Mouse (Mus musculus) thymus, postnatal 4 days (tissue): ENCODE results near the gene Psd.
A peak's percentile ranks its signal among the peaks of the same experiment; 100 is the strongest.

ENCODE experiments used
- DNase-seq: peaks from one replicate; pipeline ENCODE4 v3.0.0; 2021

Psd gene

GRCm38 (mm10) chr19:46326756-46327305 is at the start of gene Psd:
Gene Psd, minus strand, starts transcription at chr19:46327156.
- DNase-seq = peak; percentile 77

DNA sequence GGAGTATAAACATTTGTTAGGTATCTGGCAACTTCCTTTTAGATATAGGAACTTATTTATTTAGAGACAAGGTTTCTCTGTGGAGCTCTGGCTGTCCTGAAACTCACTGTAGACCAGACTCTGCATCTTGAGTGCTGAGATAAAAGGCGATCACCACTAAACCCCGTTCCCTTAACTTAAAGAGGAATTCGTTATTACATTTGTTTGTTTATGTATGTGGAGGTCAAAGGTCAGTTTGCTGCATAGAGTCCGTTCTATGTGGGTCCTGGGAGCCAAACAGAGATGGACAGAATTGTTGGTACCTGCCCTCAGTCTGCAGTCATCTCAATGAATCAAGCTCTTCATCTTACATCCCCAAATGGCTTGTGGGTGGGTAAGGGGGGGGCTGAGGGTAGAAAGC is 48.9 kb upstream of the Psd start:
- DNase-seq = no peak

GRCm38 (mm10) chr19:46375489-46375888 is 48.5 kb upstream of the Psd start:
- DNase-seq = no peak

DNA sequence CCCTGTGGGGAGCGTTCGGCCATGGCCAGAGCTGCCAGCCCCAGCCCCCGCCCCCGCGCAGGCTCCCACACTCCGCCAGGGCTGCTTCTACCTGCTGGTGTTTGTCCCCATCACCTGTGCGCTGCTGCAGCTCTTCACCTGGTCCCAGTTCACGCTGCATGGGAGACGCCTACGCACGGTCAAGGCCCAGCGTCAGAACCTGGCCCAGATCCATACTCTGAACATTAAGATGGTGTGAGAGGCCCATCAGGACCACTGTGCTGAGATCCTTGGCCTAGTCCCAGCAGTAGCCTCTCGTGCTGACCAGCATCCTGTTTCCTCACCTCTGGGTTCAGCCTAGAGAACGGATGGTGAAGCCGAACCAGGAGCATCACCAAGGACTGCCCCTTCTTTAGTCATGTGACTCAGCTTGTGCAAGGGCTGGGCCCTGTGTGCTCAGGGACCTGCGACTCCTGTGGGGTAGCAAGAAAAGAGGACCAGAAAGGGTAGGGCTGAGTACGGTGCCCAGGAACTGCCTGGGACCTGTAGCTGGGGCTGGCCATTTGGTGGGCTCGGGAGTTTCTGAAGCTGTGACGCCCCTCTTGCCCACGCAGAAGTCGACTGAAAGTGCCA is 47.6 kb upstream of the Psd start:
- DNase-seq = no peak

DNA sequence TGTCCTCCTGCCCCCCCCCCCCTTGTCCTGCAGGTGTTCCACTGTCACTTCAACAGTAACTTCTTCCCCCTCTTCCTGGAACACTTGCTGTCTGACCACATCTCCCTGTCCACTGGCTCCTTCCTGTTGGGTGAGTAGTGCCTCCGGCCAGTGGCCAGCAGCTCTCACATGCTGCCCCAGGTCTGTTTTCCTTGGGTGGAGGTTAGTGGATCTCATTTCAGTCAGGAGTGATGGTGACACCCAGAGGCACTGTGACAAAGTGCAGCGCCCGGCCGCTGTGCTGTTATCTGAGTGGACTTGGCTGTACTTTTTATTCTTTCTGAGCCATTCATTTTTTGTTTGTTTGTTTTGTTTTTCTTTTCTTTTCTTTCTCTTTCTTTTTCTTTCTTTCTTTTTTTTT is 42.2 kb upstream of the Psd start:
- DNase-seq = peak; percentile 50

DNA sequence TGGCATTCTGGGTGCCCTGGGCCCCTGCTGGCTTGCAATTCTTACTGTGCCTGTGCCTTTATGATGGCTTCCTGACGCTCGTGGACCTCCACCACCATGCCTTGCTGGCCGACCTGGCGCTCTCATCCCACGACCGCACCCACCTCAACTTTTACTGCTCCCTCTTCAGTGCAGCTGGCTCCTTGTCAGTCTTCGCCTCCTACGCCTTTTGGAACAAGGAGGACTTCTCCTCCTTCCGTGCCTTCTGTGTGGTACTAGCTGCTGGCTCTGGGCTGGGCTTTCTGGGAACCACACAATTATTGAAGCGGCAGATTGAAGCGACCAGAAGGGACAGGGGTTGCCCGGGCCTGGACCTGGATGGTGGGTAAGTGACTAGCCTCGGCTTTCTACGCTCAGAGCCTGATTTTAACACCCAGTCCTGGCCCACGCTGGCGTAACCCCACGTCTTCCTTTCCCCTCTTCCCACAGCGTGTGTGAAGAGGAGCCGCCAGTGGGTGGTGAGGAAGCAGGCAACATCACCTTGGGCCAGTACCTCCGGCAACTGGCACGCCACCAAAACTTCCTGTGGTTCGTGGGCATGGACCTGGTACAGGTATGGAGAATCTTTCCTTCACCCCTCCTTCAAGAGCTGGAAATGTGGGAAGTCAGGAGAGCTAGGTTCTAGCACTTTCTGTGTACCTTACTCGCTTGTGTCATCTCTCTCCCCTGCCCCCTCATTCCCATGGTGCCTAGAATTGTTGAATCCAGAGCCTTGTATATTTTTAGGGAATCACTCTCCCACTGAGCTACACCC is 41.0 kb upstream of the Psd start:
- DNase-seq = no peak

DNA sequence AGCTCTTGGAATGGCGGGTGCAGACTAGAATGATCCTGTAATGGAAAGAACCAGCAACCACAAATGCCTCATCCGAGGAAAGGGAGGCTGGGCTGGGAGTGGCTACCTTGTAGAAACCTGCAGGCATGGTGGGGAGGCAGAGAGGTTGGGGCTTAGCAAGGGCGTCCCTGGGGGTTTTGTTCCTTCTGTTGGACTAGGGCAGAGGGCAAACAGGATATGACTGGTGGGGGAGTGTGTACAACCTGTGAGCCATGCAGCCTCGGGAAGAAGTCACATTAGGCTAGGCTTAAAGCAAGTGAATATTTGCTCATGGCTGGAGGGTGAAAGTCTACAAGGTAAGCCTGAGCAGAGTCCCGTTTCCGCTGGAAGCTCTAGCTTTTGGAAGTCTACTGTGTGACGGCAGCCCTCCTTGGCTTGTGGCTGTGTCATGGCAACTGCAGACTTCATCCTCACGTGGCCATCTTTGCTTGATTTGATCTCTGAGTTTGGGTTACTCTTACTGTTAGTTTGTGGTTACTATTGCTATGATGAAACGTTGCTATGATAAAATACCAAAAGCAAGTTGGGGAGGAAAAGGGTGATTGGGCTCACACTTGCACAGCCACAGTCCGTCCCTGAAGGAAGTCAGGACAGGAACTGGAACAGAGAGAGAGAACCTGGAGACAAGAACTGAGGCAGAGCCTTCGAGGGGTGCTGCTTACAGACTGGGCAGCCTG is 36.5 kb upstream of the Psd start:
- DNase-seq = no peak

DNA sequence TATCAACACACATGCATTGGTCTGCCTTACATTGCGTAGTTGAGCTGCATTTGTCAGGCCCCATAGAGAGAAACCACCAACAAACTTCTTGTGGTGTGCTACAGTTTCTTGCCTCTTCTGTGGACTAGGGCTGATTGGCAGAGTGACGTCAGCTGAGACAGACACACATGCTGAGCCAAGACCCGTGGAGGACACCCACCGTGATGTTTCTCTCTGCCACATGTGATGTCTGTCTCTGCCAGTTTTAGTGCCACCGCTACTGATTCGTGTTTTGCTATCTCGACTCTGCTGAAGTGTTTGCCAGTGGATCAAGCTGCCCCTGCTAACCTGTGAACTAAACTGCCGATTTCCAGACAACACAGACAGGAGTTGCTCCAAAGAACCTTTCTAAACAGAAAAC is 35.1 kb upstream of the Psd start:
- DNase-seq = no peak

GRCm38 (mm10) chr19:46358381-46358780 is 31.4 kb upstream of the Psd start:
- no peak for DNase-seq

DNA sequence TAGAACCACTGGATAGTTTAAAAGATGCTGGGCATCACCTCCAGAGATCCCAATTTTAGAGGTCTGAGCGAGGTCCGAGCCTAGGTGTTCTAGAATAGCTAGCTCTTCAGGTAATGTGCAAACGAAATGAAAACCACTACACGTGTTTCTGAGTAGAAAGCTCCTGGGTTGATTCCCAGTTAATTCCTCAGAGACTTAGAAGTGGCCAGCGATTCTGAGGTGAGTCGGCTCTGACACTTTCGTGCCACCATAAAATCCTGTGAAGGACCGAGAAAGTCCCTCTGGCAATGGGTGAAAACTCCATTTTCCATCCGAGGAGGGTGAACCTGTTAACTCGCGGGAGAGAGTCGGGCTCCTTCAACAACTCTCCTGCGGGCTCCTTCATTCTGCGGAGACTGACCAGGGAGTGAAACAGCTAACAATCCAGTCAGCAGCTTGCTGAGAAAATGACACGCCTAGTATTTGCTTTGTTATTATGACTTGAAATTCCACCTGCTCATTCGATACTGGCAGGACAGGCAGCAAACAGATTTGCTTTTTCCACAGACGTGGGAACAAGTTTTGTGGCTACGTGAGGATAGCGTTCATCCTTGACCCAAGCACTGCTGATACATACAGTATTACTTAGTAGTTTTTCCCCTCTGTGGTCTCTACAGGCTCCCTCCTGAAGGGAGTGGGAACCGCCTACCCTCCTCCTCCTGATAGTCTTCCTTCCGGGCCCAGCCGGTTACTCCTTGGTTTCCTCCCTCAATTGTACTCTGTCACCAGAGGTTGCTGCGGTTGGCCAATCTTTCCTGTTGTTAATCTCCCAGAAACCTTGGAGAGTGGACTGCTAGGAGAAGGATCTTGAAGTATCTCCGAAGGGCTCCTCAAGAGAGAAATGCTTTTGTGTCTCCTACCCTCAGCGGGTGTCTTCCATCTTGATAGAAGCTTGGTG is 30.7 kb upstream of the Psd start:
- peak; percentile 41 for DNase-seq

DNA sequence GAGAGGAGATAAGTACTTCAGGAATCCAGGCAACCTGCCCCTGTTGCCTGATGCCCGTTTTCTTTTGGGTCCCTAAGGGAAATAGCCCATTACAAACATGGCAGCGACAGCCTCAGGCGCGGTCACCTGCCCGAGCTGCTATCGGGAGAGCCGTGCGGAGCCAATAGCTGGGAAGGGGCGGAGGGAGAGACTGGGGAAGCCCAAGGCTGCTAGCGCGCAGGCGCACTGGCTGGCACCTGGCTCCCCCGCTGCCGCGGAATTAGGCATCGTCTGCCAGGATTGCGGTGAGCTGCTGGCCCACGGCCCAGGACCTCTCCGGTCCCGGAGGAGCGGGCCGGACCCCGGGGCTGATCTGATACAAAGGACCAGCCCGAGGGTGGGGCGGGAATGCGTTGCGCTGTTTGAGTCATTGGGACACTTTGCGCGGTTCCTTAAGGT is 29.8 kb upstream of the Psd start:
- peak; percentile 89 for DNase-seq

- DNase-seq = no peak
Observed at GRCm38 (mm10) chr19:46350168-46350932, 23.4 kb upstream of the Psd start, which contains the start of gene 2310034G01Rik. Gene 2310034G01Rik, minus strand, starts transcription at chr19:46350302.

- DNase-seq = no peak
Observed at GRCm38 (mm10) chr19:46349550-46349949, 22.6 kb upstream of the Psd start.

- peak; percentile 59 for DNase-seq
Observed at GRCm38 (mm10) chr19:46348761-46349458, 22.0 kb upstream of the Psd start.

GRCm38 (mm10) chr19:46347936-46348668 is 21.1 kb upstream of the Psd start:
- no peak for DNase-seq

DNA sequence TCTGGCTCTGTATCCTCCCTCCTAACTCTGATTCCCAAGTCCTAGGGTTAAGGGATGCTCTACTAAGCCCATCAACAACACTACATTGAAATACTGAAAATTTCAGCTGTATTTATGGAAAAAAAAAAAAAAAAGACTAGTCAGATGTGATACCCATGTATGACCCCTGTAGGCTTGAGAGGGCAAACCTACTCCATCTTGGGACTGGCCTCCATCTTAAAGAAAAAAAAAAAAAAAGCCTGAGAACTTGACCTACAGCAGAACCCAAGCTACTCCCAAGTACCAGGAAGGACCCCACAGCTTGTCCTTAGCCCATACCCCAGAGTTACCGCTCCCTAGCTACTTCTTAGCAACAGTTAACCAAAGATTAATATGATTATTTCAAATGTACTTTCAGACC is 20.2 kb upstream of the Psd start:
- no peak for DNase-seq

DNA sequence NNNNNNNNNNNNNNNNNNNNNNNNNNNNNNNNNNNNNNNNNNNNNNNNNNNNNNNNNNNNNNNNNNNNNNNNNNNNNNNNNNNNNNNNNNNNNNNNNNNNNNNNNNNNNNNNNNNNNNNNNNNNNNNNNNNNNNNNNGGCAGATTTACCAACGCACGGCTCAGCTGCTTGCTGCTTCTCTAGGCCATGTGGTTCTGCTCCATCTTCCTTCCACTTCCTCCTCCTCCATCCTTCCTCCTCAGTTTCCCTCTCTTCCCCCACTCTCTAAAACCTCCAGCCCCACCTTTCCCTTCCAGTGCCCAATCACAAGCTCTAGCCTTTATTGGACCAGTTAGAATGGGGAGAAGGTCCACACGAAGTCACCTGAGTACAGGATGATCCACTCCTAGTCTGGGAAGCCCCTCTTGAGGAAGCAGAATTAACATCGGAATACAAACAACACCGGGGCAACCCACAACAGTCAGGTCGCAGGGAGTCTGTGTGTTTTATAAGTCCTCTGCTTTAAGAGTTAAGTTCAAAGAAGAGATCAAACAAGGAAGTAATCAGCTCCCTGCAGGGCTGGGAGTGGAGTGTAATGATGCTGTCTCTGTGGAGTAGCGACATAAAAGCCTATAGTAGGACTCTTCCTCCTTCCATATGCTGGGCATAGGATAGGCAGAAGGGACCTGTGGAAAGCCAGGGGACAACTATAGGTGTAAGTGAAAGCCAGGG is 17.9 kb upstream of the Psd start:
- no peak for DNase-seq

DNA sequence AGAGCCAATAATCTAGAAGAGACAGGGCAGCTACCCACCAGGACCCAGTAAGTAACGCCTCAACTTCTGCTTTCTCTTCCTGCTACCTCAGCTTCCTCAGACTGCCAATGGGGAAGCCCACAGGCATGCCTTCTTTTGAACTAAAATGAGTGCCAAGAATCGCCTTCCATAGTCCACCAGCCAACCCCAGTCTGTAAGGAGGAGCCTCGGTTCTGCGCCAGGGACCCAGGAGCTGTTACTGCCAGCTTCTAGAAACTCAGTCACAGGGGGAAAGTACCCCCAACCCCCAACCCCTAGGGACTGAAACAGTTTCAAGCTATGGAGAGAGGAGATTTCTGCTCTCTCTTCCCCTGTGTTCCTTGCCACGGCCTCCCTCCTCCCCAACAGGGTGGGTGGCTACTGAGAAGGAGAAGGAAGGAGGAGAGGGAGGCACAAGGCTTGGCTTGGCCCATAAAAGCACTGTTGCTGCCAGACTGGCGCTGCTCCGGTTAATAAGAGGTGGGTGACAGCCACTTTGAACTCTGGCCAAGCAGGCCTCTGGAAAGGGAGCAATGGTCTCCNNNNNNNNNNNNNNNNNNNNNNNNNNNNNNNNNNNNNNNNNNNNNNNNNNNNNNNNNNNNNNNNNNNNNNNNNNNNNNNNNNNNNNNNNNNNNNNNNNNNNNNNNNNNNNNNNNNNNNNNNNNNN is 12.5 kb upstream of the Psd start:
- DNase-seq = no peak

DNA sequence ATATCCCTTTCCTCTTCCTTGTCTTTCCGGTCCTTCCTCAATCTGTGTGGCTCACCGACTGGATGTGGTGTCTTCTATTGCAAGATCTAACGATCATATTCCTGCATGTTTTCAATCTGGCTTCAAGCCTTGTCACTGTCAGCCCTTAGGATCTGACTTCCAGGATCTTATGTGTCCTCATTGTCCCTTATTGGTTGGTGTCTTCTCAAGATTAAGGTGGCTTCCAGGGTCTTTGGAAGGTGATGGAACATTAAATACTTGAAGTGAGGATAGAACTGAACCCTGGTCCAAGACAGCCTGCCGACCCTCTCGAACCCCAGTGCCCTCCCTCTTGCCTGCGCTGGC is 12.0 kb upstream of the Psd start:
- no peak for DNase-seq
